19 mouse cellular contexts compared by ENCODE assay signal in genomic region chr3:96666916-96667315, GRCm38 (mm10). TPM values are rescaled to one million over a fixed set of nuclear protein-coding genes. Genes with fewer than 3 reads are reported as not detected.
"Had no signal": no experiment of that assay in that cellular context is flagged by ENCODE, and none has a peak within 500 bp of the region (broad histone marks: within the 10 kb centered on the region; RNA-seq: fewer than 3 reads in every experiment).

No protein-coding gene starts in this region.

- H3K4me3 ChIP-seq: limb, embryonic 12.5 days; limb, embryonic 15.5 days; midbrain, embryonic 12.5 days; midbrain, embryonic 15.5 days; neural tube, embryonic 12.5 days; neural tube, embryonic 15.5 days; stomach, embryonic 15.5 days had no signal

- H3K9me3 ChIP-seq: limb, embryonic 12.5 days; limb, embryonic 15.5 days; midbrain, embryonic 12.5 days; midbrain, embryonic 15.5 days; neural tube, embryonic 12.5 days; neural tube, embryonic 15.5 days; stomach, embryonic 15.5 days had no signal

- H3K9ac ChIP-seq: limb, embryonic 12.5 days; limb, embryonic 15.5 days; liver, embryonic 14.5 days; liver, postnatal 0 days; lung, embryonic 14.5 days; midbrain, embryonic 12.5 days; midbrain, embryonic 15.5 days; neural tube, embryonic 12.5 days; neural tube, embryonic 15.5 days; stomach, embryonic 15.5 days had no signal

- H3K4me2 ChIP-seq: limb, embryonic 12.5 days; limb, embryonic 15.5 days; liver, embryonic 11.5 days; lung, embryonic 14.5 days; midbrain, embryonic 12.5 days; midbrain, embryonic 15.5 days; neural tube, embryonic 12.5 days; neural tube, embryonic 15.5 days; stomach, embryonic 15.5 days had no signal

- ATAC-seq: intestine, postnatal 0 days; liver, postnatal 0 days; lung, postnatal 0 days; midbrain, embryonic 15.5 days had no signal

- H3K27ac ChIP-seq: limb, embryonic 12.5 days; limb, embryonic 15.5 days; liver, embryonic 14.5 days; macrophage; midbrain, embryonic 12.5 days; midbrain, embryonic 15.5 days; neural tube, embryonic 12.5 days; neural tube, embryonic 15.5 days; stomach, embryonic 15.5 days had no signal

- DNase-seq: left cerebral cortex, postnatal 4 days; right cerebral cortex, postnatal 25 days; spleen, adult 18-20 months had no signal

- H3K36me3 ChIP-seq: limb, embryonic 12.5 days; limb, embryonic 15.5 days; midbrain, embryonic 12.5 days; midbrain, embryonic 15.5 days; neural tube, embryonic 12.5 days; neural tube, embryonic 15.5 days; stomach, embryonic 15.5 days had no signal

- H3K27me3 ChIP-seq: limb, embryonic 15.5 days; stomach, embryonic 15.5 days had no signal

RNA-seq across cellular contexts. Expression of gene Ankrd35, which starts 3.0 kb away (rescaled TPM):
- total RNA-seq: megakaryocyte, adult 5-6 weeks had no signal

RNA-seq across cellular contexts. Expression of gene Gm42957, which starts 31.6 kb away (rescaled TPM):
- polyA plus RNA-seq: intestine, postnatal 0 days; liver, postnatal 0 days; lung, postnatal 0 days; macrophage; midbrain, embryonic 12.5 days; thymus, postnatal 0 days had no signal
